Mouse (Mus musculus) WW6 (cell line): Measurements from ENCODE around the gene Med10.

Source experiments
- DNase-seq: peaks from one replicate; pipeline ENCODE4 v3.0.0-alpha.2; 2013; ENCODE audit warnings: low read depth, low spot score

Gene Med10

GRCm38 (mm10) chr13:69802095-69802494, at the start of gene Med10:
TSS of gene Med10 (plus strand) at chr13:69802395.
- DNase-seq = no peak

DNA sequence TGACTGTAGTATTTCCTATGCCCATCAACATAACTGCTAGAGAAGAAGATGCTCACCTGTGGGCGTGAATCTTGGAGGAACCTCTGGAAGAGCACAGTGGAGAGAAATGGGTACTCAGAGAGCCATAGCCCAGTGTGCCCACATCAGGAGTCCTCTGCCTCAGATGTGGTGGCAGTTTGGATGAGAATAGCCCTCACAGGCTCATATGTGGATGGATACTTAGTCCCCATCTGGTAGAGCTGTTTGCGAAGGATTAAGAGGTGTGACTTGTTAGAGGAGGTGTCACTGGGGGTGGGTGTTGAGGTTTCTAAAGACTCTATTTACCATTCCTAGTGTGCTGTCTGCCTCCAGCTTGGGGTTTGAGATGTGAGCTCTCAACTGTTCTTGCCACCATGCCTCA, 49.3 kb upstream of the Med10 start:
- DNase-seq = no peak

DNA sequence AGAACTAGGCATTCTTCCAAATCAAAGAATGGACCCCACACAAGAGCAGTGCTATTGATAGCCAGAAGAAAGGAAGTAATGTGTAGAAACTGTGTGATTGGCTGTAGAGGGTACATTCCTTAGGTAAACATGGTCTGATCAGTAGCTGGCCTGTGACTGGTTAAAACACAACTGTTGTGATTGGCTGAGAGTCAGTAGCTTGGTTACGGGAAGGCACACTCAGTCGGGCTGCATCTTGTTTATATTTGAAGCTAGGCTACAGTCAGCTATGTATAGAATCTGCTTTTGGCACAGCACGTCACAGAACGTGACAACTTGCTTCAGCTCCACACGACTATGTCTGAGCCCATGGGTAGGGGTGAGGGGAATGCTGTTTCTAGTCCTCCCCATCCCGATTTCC, 43.2 kb upstream of the Med10 start:
- DNase-seq = no peak

DNA sequence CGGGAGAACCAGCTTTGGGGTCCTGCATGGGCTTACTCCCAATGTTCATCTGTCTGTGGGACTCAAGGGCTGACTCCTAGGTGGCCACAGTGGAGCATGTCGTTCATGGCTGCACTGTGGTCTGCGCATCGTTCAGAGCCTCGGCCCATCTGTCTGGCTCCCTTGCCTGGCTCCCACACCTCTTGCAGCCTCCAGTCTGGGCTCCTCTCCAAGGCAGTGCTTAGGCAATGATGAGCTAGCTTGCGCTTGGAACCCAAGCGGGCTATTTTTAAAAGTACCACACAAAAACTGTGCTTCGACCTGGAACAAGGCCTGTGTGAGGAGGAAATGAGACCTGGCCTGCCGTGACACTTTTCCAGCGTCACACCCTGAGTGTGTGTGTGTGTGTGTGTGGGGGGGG, 40.8 kb upstream of the Med10 start:
- no peak for DNase-seq

DNA sequence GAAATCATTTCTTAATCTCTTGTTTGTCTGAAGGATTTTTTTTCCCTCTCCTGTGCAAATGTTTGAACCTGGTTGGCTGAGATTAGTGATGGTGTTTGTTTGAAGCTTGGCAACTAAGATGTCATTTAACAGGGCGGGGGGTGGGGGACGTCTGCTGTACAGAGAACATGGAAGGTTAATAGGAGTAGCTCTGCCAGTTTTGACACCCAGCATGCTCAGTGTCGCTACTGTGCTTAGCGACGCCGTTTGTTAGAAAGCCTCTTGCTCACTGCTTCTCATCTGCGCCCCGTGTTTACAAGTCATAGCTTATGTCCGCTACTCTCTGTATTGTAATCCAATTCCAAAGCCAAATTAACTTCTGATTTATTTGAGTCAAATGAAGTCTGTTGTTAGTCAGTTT, 37.5 kb upstream of the Med10 start:
- DNase-seq = no peak

DNA sequence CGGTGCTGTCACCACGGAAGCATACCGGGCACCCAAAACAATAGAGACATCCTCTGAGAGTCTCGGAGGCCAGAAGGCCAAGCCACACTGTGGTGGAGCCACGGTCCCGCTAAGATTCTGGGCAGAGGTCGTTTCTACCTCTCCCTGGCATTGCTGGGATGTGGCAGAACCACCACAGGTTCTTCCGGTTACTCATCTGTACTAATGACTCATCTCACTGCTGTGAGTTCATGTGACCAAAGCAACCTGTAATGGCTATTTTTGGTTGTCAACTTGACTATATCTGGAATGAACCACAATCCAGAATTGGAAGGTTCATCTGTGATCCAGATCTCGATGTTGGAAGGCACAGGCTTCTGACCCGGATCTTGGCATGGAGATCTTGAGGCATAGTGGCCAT, 34.0 kb upstream of the Med10 start:
- no peak for DNase-seq

DNA sequence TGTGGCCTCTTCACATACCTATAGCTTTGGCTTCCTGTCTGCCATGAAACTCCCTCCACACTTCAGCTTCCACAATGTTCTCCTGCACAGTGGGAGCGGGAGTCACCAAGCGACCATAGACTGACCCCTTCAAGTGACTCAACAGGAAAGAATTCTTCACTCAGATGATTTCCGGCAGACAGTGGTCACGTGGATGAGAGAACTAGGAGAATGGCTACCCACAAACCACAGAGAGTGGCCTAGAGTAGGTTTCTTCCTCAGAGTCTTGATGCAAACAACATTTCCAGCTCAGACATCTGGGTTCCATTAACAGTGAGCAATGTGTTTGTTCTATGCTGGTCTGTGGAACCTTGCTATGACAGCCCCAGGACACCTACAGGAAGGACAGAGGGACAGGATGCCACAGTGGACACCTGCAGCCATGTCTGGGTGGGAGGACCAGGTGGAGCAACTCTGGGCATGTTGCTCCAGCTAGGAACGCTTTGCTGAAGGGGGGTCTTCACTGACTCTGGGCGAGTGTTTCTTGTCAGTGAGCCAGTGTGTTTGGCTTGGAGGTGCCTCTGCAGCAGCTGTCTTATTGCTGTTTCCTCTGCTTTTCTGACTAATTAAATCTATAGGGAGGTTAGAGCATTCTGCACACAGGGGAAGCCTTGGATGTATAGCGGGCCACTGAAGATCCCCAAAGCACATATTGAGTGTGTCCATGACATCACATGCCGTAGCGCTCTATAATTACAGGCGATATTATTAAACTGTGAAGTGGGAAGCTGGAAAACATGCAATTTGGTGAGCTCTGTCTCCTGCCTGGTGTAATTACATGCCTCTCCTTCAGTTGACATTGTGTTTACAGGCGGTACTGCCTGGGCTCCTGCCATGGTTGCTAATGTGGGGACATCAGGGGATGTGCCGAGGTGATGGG, 31.4 kb upstream of the Med10 start:
- no peak for DNase-seq

DNA sequence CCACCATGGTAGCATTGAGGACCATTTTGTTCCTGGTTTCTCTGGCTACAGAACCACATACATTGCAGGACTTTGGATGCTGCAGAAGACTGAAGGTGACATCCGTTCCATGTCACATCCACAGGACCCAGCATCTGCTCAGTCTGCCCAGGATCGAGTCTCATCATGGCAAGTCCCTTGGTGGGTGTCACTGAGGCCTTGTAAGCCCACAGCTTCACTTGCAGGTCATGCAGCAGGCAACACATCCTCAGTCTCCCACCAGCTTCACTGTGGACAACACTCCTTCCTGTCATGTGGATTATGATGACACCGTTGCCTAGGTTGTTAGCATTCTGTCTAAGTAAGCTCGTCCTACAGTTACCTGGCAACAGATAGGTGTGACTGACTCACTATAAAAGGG, 29.8 kb upstream of the Med10 start:
- DNase-seq = no peak

DNA sequence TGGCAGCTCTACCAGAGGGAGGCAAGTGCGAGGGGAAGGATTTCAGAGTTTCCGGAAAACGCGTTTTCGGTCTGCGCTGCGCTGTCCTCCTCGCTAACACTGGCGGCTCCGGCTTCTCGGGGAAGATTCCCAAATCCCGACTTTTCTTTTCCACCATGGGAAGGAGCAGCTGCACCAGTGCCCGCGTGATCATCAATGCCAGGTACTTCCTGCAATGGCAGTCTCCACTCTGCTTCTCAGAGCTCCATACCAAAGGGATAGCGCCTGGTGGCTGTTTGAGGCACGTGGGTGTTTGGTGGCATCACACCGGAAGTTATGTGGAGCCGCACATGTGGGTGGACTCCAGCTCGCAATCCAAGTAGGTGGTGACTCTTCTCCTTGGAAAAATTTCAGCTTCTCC, 24.0 kb upstream of the Med10 start:
- no peak for DNase-seq

DNA sequence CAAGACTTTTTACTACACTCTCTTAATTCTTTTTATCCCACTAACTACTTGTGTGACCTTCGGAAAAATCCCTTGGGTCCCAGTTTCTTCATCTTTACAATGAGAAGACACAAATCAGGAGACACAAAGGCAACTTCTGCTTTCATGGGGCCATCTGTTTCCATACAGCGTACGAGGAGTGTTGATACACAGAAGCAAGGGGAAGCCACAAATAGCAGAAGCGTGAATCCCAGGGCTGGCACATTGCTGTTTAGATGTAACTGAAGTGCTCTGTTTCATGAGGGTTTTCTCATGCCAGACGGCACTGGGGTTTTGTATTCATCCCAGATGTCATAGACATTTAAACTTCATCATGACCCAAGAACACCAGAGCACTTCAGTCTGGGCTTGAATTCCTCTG, 13.5 kb upstream of the Med10 start:
- no peak for DNase-seq

GRCm38 (mm10) chr13:69791814-69792213, 10.4 kb upstream of the Med10 start:
- no peak for DNase-seq

DNA sequence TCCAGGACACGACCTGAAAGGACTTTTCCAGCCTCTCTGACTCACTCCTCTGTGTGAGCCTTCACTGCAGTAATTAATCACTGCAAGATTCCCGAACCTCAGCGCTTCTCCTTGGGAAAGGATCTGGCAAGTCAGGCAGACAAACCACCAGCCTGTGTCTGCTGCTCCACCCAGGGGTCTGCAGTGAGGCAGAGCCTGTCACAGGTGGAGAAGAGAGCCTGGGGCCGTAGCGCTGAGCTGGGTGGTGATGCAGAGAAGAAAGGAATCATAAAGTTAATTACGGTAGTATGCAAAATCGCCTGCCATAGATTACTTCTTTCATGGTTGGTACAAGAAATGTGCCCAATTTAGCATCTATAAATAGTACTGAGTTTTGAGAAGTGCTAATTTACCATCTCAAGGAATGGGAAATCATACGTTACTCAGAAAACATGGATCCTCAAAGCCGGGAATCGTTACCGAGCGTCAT, 9.6 kb upstream of the Med10 start:
- DNase-seq = no peak

DNA sequence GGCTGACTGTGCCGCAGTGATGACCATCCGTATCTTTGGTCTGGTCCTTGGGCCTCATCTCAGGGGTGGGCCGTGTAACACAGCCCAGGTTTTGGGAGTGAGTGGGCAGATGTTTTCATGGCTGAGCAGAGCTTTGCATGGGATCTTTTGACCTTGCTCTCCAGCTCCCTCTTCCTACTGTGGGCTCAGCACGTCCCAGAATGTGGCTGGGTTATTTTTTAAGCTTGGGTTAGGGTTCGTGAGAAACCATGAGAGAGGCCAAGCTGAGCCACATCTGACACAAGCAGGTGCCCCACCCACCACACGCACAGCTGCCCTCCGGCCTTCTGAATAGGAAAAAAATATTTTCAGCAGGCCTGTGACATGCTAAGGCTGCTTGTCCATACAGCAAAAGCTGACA, 7.4 kb upstream of the Med10 start:
- no peak for DNase-seq

- DNase-seq = peak; percentile 61
These were observed 7.8 kb downstream of the Med10 start for GRCm38 (mm10) chr13:69809681-69810611.

DNA sequence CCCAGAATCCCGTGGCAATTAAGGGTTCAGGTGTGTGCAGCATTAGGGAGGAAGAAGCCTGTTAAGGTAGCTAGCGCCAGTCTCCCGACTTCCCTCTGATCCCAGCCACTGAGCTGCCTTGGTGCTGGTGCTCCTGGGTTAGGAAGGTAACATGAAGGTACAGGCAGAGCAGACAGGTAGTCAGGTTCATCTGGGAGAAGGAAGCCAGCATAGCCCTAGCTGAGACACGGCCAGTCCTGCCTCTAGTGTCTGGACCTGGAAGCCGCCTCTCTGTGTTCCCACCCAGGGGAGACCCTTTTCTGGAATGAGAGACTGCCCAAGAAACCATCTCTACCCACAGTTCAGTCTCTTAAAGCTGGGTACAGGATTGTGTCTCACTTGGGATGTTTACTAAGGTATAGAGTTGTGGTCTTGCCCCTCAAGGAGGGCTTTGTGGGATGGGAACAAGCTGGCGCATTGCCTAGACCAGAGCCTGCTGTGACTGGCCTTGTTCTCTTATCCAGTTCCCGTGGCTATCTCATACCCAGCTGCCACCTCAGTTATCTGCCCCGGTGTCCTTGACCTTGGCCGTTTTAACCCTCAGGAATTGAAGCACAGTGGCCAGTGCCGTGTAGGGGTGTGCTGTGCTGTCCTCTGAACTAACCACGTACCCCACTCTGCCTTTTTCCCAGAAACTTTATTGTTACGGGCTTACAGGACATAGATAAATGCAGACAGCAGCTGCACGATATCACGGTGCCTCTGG, 8.9 kb downstream of the Med10 start:
- DNase-seq = no peak

GRCm38 (mm10) chr13:69813870-69814269, 11.7 kb downstream of the Med10 start:
- DNase-seq = no peak

DNA sequence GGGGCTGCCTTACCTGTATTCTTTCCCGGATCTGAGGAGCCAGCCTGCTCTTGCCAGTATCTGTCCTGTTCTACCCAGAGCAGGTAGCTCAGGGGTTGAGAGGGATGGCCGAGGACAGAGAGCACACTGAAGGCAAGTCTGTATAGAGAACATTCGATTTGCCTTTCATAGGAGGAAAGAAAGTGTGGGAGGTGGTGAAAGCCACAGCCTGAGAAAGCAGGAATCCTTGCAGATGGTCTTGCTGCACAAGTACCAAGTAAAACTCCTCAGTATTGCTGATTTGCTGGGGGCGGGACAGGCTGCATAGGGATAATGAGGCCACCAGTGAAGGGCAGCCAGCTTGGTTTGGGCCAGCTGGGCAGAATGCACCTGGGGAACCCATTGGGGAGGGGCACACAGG, 16.1 kb downstream of the Med10 start:
- DNase-seq = no peak

- DNase-seq = no peak
These were observed 19.1 kb downstream of the Med10 start for GRCm38 (mm10) chr13:69821169-69821822.

DNA sequence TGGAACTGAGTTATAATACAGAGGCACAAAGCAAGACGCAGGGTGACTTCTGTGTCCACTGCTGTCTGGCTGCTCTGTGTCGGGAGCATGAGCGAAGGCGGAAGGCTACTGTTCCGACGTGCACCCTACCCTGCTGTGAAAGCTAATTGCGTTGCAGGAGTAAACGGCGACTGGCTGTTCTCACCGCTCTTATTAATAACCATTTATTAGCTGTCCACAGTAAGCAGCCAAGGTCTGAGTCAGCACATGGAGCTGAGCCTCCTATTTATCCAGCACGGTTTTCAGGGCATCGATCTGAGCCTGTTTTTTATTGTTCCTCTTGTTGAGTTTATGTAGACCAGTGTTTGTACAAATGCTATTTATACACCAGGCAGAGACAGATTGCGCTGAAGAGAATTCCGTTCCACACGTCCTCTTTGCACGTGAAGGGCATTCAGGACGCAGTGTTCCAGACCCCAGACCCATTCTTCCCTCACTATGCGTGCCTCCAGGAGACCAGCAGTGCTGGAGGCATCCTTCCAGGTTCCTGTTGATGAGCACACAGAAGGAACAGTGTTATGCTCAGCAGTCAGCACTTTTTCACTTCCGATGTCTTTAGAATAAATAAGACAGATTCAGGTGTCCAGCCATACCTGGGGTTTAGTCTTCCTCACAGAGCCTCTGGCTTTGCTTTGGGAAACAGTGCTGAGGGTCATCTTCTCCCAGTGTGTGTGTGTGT, 21.9 kb downstream of the Med10 start:
- no peak for DNase-seq

DNA sequence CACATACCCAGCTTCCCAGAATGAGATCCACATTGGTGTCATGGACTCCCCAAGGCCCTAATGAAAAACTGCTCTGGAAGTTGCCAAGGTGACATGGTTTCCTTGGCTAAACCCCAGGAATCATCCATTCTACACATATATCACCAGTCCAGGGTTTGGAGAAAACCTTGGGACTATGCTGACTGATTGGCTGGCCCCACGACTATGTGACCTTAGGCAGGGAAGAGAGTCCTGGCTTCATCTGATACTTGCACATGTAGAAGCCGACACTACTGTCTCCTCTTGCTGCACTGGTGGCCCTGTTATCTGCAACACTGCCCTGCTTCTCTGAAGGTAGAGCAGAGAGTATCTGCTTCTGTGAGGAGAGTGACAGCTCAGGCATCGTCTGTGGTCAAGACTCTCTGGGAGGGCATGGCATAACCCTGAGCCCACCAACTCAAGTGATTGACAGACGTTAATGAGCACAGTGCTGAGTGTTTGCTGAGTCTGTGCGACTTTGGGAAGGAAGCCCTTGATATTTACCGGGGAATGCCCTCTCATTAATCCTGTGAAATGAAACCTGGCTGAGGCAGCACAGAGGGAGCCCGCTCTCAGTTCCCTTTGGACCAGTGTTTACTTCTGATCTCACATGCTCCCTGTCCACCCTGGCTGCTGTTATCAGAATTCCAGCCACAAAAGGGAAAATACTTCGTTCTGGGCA, 23.4 kb downstream of the Med10 start:
- DNase-seq = no peak
